Mouse (Mus musculus) kidney, adult 9 months (tissue): ENCODE data around the gene Tmem131l.

Experiments
- DNase-seq: peaks from one replicate; pipeline ENCODE4 v3.0.0; 2022

Gene Tmem131l

GRCm38 (mm10) chr3:84046206-84046605 is 6.2 kb upstream of the Tmem131l start:
- DNase-seq, result no peak

DNA sequence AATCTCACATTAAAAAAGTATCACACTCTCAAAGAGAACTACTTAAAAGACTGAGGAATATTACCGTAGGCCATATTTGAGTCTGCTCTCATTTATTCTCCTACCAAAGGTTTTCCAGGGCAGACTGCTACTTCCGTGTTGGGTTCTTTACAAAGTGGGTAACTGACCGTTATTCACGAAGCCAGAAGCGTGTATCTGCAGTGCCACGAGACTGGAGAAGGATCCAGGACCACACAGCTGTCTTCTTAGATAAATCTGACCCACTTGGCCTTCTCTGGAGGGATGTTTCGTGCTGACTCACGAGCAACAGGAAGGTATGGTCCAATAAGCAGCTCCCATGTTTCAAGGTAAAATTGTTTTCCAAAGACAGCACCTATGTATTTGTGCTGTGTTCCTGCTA is 1.8 kb upstream of the Tmem131l start:
- DNase-seq, result no peak

DNA sequence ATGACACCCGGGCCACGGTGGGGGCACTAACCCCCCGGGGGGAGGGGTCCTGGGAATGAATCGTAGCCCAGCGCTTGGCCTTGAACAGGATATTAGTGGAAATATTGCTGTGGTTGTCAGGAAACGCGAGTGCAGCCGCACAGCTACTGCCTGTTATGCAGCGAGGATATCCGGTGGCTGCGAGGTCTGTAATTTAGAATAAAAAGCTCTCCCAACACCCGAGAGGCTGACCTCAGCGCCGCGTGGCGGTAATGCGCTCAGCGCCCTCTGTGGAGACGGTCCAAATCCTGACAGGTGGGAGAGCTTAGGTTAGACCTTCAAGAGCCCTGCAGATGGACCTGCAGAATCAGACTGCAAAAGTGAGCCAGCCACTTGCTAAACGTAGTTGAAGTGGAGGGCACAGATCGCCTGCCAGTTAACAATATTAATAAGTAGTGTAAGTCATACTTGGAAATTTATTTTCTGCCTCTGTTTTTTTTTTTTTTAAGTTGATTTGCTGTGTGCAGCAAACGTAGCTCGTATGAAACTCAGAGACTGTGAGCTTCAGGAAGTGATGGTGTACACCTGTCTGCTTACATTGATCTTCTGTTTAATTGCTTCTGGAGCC is 604 bp upstream of the Tmem131l start:
- DNase-seq, result no peak

GRCm38 (mm10) chr3:84038981-84039645 is 862 bp downstream of the Tmem131l start:
- DNase-seq, result peak; percentile 64

- DNase-seq, result no peak
Observed at GRCm38 (mm10) chr3:84038126-84038525, 1.8 kb downstream of the Tmem131l start.

- DNase-seq, result no peak
Observed at GRCm38 (mm10) chr3:84037536-84037935, 2.4 kb downstream of the Tmem131l start.

- no peak for DNase-seq
Observed at GRCm38 (mm10) chr3:84036866-84037265, 3.1 kb downstream of the Tmem131l start.

DNA sequence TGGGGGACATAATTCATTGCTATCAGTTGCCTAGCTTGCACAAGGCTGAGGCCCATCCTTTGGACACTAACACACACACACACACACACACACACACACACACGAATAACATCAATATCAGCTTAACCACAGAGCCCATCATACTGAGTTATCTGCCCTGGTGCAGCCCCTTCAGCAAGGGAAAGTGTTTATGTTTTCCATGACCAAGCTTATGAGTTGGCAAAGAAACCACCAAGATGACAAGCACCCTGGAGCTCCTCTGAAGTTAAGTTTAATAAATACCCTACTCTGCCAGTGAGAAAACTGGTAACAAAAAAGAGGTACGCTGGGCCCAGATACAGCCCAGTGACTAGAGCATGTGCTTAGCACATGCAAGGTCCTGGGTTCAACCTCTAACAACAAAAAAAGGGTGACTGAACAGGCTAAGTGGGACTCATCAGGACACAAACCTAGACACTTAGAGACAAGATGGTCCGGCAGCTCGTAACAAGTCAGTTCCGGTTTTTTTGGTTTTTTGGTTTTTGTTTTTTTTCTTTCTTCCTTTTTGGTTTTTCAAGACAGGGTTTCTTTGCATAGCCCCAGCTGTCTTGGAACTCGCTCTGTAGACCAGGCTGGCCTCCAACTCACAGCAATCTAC is 4.1 kb downstream of the Tmem131l start:
- no peak for DNase-seq

- peak; percentile 55 for DNase-seq
Observed at GRCm38 (mm10) chr3:84034115-84034780, 5.7 kb downstream of the Tmem131l start.

- no peak for DNase-seq
Observed at GRCm38 (mm10) chr3:84032933-84033730, 6.8 kb downstream of the Tmem131l start.

DNA sequence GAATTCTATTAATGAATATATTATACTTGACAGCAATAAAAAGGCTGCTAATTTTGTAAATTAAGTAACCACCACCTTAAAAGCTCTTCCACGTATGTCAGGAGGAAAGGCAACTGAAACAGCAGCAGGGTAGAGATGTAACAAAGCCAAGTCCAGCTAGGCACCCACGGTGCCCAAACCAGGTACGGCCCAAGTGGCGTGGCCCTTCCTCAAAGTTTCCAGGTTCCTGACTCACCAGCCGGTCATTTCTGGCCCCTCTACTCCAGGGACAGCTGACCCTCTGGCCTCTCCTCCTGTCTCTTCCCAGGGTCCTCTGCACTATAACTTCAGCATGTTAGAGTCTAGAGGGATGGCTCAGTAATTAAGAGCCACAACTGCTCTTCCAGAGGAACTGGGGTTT is 7.6 kb downstream of the Tmem131l start:
- DNase-seq, result no peak

DNA sequence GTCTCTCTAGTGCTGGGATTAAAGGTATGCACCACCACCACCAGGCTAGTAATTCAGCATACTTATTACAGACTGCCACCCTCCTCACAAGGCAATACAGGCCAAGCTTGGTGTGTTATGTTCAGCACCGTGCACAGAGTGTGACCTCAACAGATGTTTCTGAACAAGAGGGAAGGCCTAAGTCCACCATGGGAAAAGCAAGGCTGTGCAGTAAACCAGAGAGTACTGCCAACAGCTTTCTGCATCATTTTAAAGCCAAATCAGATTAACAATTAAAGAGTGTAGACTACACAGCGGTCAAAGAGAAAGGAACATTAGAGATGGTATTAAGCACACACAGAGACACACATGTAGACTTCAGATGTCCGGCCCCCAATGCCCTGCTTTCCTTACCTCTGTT is 8.8 kb downstream of the Tmem131l start:
- peak; percentile 45 for DNase-seq

- no peak for DNase-seq
Observed at GRCm38 (mm10) chr3:84028968-84029367, 11.0 kb downstream of the Tmem131l start.

DNA sequence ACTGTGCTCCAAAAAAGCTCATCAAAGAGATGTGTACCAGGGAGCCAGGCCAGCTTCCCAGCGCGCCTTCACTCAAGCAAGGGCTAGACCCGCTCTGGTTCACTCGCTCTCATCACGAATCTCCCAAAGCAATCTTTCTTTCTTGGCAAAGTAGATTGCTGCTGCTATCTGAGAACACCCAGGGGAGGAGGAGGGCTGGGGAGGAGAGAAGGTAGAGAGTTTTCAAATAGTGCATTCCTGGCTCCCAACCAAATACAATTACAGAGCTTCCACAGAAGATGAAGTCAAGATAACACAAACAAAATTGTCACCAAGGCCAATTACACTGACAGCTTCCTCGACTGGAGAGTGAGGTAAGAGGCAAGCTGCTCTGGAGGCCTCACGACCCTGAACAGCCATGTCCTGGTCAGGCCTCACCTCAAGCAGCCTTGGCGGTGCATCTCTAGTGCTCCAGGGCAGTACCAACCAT is 12.2 kb downstream of the Tmem131l start:
- no peak for DNase-seq

DNA sequence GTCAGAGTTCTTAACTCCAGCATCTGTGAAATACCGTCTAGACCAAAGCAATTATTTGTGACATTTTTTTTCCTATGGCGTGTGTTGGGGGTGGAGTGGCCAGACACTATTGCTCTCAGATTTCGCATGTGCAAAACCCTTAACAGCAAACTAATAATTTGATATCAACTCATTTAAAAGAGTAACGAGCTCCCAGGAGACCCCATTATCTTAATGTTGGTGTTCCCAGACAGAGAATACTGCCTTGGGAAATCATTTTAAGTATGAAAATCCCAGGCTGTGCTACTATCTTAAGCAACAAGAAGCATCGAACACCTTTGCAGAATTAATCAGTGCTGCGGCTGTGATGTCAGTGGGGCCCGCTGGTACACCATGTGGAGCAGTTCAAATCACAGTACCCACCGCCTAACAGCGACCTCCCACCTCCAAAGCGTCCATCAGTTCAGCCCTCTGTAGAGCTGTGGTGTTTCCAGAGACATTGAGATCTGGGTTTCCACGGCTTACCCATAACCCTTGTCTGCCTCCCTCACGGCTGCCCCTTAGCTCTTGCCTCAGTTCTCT is 15.4 kb downstream of the Tmem131l start:
- no peak for DNase-seq

DNA sequence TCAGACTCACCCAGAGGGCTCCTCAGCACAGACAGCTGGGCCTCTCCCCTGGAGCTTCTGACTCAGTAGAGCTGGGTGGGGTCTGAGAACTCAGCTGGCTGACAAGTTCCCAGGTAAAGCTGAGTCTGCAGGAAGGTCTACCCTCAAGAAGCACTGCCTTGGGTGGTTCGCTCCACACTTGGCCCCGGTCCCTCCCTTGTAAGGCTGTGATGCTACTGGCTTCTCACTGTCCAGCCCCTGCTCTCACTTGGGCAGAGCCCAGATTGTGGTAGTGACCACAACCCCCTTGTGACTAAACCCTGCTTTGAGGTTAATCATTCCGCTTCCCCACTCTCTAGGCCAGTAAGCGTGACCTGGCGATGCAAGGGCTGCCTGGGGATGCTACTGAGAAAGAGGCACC is 17.3 kb downstream of the Tmem131l start:
- DNase-seq, result no peak

- no peak for DNase-seq
Observed at GRCm38 (mm10) chr3:84022201-84022584, 17.8 kb downstream of the Tmem131l start.

- DNase-seq, result no peak
Observed at GRCm38 (mm10) chr3:84021217-84022200, 18.5 kb downstream of the Tmem131l start.

- DNase-seq, result no peak
Observed at GRCm38 (mm10) chr3:84020528-84020927, 19.4 kb downstream of the Tmem131l start.

DNA sequence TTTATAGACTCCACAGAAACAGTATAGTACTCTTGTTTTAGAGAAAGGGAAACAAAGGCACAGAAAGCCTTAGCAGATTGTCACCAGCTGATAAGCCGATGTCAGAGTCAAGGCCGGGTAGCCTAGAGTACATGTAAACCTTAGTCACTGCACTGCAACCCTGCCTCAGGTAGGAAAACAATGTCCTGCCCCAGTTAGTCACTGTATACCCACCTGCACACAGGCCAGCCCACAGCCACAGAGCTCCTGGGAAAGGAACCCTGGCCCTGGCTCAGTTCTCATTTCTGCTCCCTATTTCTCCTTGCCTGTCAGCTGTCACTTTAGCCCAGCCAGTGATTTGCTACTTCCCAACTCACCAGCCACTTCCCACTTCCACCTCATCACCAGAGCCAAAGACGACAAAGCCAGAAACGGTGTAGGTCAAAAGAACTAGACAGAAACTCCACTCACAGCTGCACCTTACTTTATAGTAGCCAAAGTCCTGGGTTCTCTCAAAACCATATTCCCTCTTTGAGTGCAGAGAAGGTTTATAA is 24.4 kb downstream of the Tmem131l start:
- no peak for DNase-seq
